Mouse (Mus musculus) small intestine, adult 2 months (tissue): Measurements from ENCODE around the gene 1700069L16Rik. TPM values are rescaled to one million over a fixed set of nuclear protein-coding genes. Genes with fewer than 3 reads are reported as not detected.

Source experiments
- H3K27ac ChIP-seq: fragments of 200-500 bp; 2 replicates; pipeline ENCODE4 v1.5.1; 2012; ENCODE audit warnings: low read depth, low read length, control low read depth, inconsistent platforms; ENCODE audit not compliant: insufficient read depth
- H3K27me3 ChIP-seq: fragments of 200-500 bp; 2 replicates; pipeline ENCODE4 v1.6.1; 2012; ENCODE audit warnings: mild to moderate bottlenecking, moderate library complexity, low read length, inconsistent platforms; ENCODE audit not compliant: control insufficient read depth, insufficient read depth
- H3K36me3 ChIP-seq: fragments of 200-500 bp; 2 replicates; pipeline ENCODE4 v1.6.1; 2012; ENCODE audit warnings: mild to moderate bottlenecking, low read length, control low read depth, inconsistent platforms; ENCODE audit not compliant: control insufficient read depth, insufficient read depth
- H3K4me1 ChIP-seq: fragments of 200-500 bp; 2 replicates; pipeline ENCODE4 v1.6.1; 2012; ENCODE audit warnings: low read length, inconsistent platforms, mixed read lengths; ENCODE audit not compliant: control insufficient read depth, insufficient read depth, insufficient read length
- H3K4me3 ChIP-seq: fragments of 200-500 bp; 2 replicates; pipeline ENCODE4 v1.5.1; 2012; ENCODE audit warnings: low read depth, mild to moderate bottlenecking, control low read depth, inconsistent platforms, low read length, moderate library complexity
- CTCF ChIP-seq: fragments of 200-500 bp; IDR thresholded peaks from 2 replicates; pipeline ENCODE4 v1.5.1; 2012; ENCODE audit warnings: low read depth, mild to moderate bottlenecking, control low read depth, inconsistent platforms, low read length, moderate library complexity, mixed read lengths; ENCODE audit not compliant: insufficient replicate concordance, insufficient read length; ENCODE audit errors: extremely low read depth
- POLR2A ChIP-seq: fragments of 200-500 bp; IDR thresholded peaks from 2 replicates; pipeline ENCODE4 v1.6.1; 2012; ENCODE audit warnings: low read depth, mild to moderate bottlenecking, control low read depth, inconsistent platforms, low read length, moderate library complexity
- WGBS: fragments of 180-500 bp; shearing (Covaris S2); methylation state at CpG from one replicate; pipeline ENCODE4 v1.1.7; 2018; 5-methylcytosine and 5-hydroxymethylcytosine counted together
- polyA plus RNA-seq: library from polyadenylated mRNA; depleted of rRNA; stranded (reverse); fragments of >200 nt; gene quantifications from 2 replicates; pipeline ENCODE4 v1.2.3, GENCODE M21; 2012

1700069L16Rik gene
- polyA plus RNA-seq, 1 experiment, result not detected

GRCm38 (mm10) chr5:113765641-113766526 is 41.3 kb upstream of the 1700069L16Rik start:
- H3K4me1 ChIP-seq, result no peaks in the 10 kb centered on the region; the same call in 1 of the 2 replicates
- H3K27ac ChIP-seq, result no peak overlapping the region
- H3K4me3 ChIP-seq, result no peak overlapping the region
- no peaks in the 10 kb centered on the region for H3K27me3 ChIP-seq
- 65% methylated on average over 13 of the region's 13 CpGs for WGBS
- TF ChIP-seq POLR2A, result no peak
- TF ChIP-seq CTCF, result no peak
- peaks cover 19% of the 10 kb centered on the region for H3K36me3 ChIP-seq

GRCm38 (mm10) chr5:113764426-113764825 is 39.9 kb upstream of the 1700069L16Rik start:
- Histone ChIP-seq H3K4me1 (no peaks in the 10 kb centered on the region), H3K36me3 (peaks cover 31% of the 10 kb centered on the region), H3K4me3 (no peak overlapping the region), H3K27me3 (no peaks in the 10 kb centered on the region), H3K27ac (no peak overlapping the region)
- no peak for TF ChIP-seq POLR2A
- TF ChIP-seq CTCF, result no peak
- 85% methylated on average over 7 of the region's 7 CpGs for WGBS

- no peak for TF ChIP-seq POLR2A
- TF ChIP-seq CTCF, result no peak
- 82% methylated on average over 2 of the region's 2 CpGs for WGBS
- Histone ChIP-seq H3K27ac (no peak overlapping the region), H3K4me1 (no peaks in the 10 kb centered on the region), H3K27me3 (no peaks in the 10 kb centered on the region), H3K4me3 (no peak overlapping the region), H3K36me3 (peaks cover 54% of the 10 kb centered on the region)
Observed at GRCm38 (mm10) chr5:113761585-113761984, 37.0 kb upstream of the 1700069L16Rik start.

GRCm38 (mm10) chr5:113755347-113756030 is 30.9 kb upstream of the 1700069L16Rik start:
- Histone ChIP-seq H3K4me3 (no peak overlapping the region), H3K27me3 (no peaks in the 10 kb centered on the region), H3K27ac (no peak overlapping the region), H3K36me3 (peaks cover 86% of the 10 kb centered on the region), H3K4me1 (no peaks in the 10 kb centered on the region)
- 84% methylated on average over 15 of the region's 15 CpGs for WGBS
- TF ChIP-seq CTCF (no peak), POLR2A (no peak)

GRCm38 (mm10) chr5:113751521-113752157 is 27.1 kb upstream of the 1700069L16Rik start:
- Histone ChIP-seq H3K27me3 (no peaks in the 10 kb centered on the region), H3K4me3 (no peak overlapping the region), H3K4me1 (no peaks in the 10 kb centered on the region), H3K27ac (no peak overlapping the region), H3K36me3 (peaks cover 86% of the 10 kb centered on the region)
- TF ChIP-seq POLR2A (no peak), CTCF (no peak)
- WGBS, result 87% methylated on average over 9 of the region's 9 CpGs

- no peak overlapping the region for H3K27ac ChIP-seq
- no peaks in the 10 kb centered on the region for H3K4me1 ChIP-seq
- no peak overlapping the region for H3K4me3 ChIP-seq
- TF ChIP-seq POLR2A (no peak), CTCF (no peak)
- peaks cover 95% of the 10 kb centered on the region for H3K36me3 ChIP-seq
- H3K27me3 ChIP-seq, result no peaks in the 10 kb centered on the region
- 95% methylated on average over 13 of the region's 13 CpGs for WGBS
Observed at GRCm38 (mm10) chr5:113748556-113749331, 24.2 kb upstream of the 1700069L16Rik start.

GRCm38 (mm10) chr5:113747629-113748028 is 23.1 kb upstream of the 1700069L16Rik start:
- Histone ChIP-seq H3K4me1 (no peaks in the 10 kb centered on the region), H3K4me3 (no peak overlapping the region), H3K27me3 (no peaks in the 10 kb centered on the region), H3K27ac (no peak overlapping the region), H3K36me3 (peaks cover 94% of the 10 kb centered on the region)
- WGBS, result 97% methylated on average over 5 of the region's 5 CpGs
- TF ChIP-seq CTCF, result no peak
- TF ChIP-seq POLR2A, result no peak
